Mouse (Mus musculus) retina, adult 2 months (tissue): ENCODE measurements around the gene Vrtn.

Source experiments
- DNase-seq: peaks from one replicate; pipeline ENCODE4 v3.0.0-alpha.2; 2012; ENCODE audit warnings: low read depth, low spot score

The Vrtn gene

GRCm38 (mm10) chr12:84687531-84687930 lies 46.7 kb downstream of the Vrtn start:
- DNase-seq, result no peak

GRCm38 (mm10) chr12:84689051-84689450 lies 48.2 kb downstream of the Vrtn start:
- no peak for DNase-seq

GRCm38 (mm10) chr12:84691347-84691746 lies 50.5 kb downstream of the Vrtn start:
- DNase-seq, result no peak

GRCm38 (mm10) chr12:84692141-84692540 lies 51.3 kb downstream of the Vrtn start:
- DNase-seq, result no peak

- no peak for DNase-seq
These were observed 57.7 kb downstream of the Vrtn start, which contains the start of gene Syndig1l for GRCm38 (mm10) chr12:84698319-84699081. Gene Syndig1l (minus strand): TSS chr12:84698831.
